21 mouse cellular contexts compared by ENCODE assay signal in genomic region chr9:47134479-47134878, GRCm38 (mm10).
A peak's percentile ranks its signal among the peaks of the same experiment; 100 is the strongest.
DNase-seq lines count a peak whose midpoint lies in the region; ATAC-seq lines count a peak whose summit lies in the region.
"Had no signal": no experiment of that assay in that cellular context is flagged by ENCODE, and none has a peak within 500 bp of the region (broad histone marks: within the 10 kb centered on the region; RNA-seq: fewer than 3 reads in every experiment).

No protein-coding gene starts in this region.

- H3K4me1 ChIP-seq in liver, embryonic 12.5 days: peaks cover 39% of the 10 kb centered on the region
- no peaks in the 10 kb centered on the region; the same call in 1 of the 2 replicates for H3K4me1 ChIP-seq in liver, embryonic 16.5 days (ENCODE audit: control insufficient read depth, low read depth, low read length)
- H3K4me1 ChIP-seq in hindbrain, embryonic 12.5 days: no peaks in the 10 kb centered on the region
- H3K4me1 ChIP-seq: embryonic facial prominence, embryonic 15.5 days; forebrain, embryonic 10.5 days; hindbrain, embryonic 13.5 days had no signal

- peak; percentile 48; the same call in 1 of the 2 replicates for ATAC-seq in liver, embryonic 12.5 days
- no peak for ATAC-seq in liver, embryonic 16.5 days (ENCODE audit: low read depth)
- ATAC-seq in hindbrain, embryonic 12.5 days (ENCODE audit: low FRiP score): no peak
- ATAC-seq: forebrain, embryonic 14.5 days; hindbrain, postnatal 0 days had no signal

- no peak overlapping the region for H3K4me3 ChIP-seq in liver, embryonic 12.5 days
- H3K4me3 ChIP-seq in liver, embryonic 16.5 days (ENCODE audit: low read depth, low read length): no peak overlapping the region
- H3K4me3 ChIP-seq in hindbrain, embryonic 12.5 days: no peak overlapping the region
- H3K4me3 ChIP-seq: embryonic facial prominence, embryonic 15.5 days; forebrain, embryonic 10.5 days; gastrocnemius, adult 2 months; heart, adult 2 months; heart, embryonic 12.5 days; hindbrain, embryonic 13.5 days had no signal

- H3K9me3 ChIP-seq in liver, embryonic 12.5 days (replicated peaks): no peaks in the 10 kb centered on the region
- no peaks in the 10 kb centered on the region for H3K9me3 ChIP-seq in liver, embryonic 16.5 days (replicated peaks; ENCODE audit: control insufficient read depth, low read length)
- H3K9me3 ChIP-seq in hindbrain, embryonic 12.5 days (replicated peaks): no peaks in the 10 kb centered on the region
- H3K9me3 ChIP-seq: embryonic facial prominence, embryonic 15.5 days; forebrain, embryonic 10.5 days; heart, embryonic 12.5 days; hindbrain, embryonic 13.5 days had no signal

- DNase-seq in MEL-GATA-1-ER (ENCODE audit: extremely low read depth, low read depth): peak; percentile 44
- peak; percentile 2 for DNase-seq in c-Kit-positive CD71-negative TER-119-negative erythroid progenitor cells, embryonic 14.5 days (ENCODE audit: low read depth)
- no peak for DNase-seq in gastrocnemius, postnatal 10 days
- DNase-seq in gastrocnemius, postnatal 25 days: no peak
- DNase-seq: adrenal gland, postnatal 10 days; cerebellum, adult 11 months; cerebellum, adult 8-10 months; cerebellum, postnatal 14 days; embryo, embryonic 11 days; gastrocnemius, adult 2 months; heart, adult 2 months; heart, postnatal 36 days had no signal

- WGBS in liver, embryonic 12.5 days (ENCODE audit: insufficient replicate concordance): 63% methylated on average over 4 of the region's 4 CpGs
- WGBS in liver, embryonic 16.5 days (ENCODE audit: insufficient replicate concordance): 47% methylated on average over 4 of the region's 4 CpGs
- WGBS in hindbrain, embryonic 12.5 days: 83% methylated on average over 4 of the region's 4 CpGs

- H3K36me3 ChIP-seq in liver, embryonic 12.5 days: no peaks in the 10 kb centered on the region
- H3K36me3 ChIP-seq in liver, embryonic 16.5 days (ENCODE audit: control insufficient read depth, insufficient read depth): no peaks in the 10 kb centered on the region
- H3K36me3 ChIP-seq in hindbrain, embryonic 12.5 days: no peaks in the 10 kb centered on the region
- H3K36me3 ChIP-seq: embryonic facial prominence, embryonic 15.5 days; forebrain, embryonic 10.5 days; heart, embryonic 12.5 days; hindbrain, embryonic 13.5 days had no signal

- H3K27ac ChIP-seq in liver, embryonic 12.5 days: peak overlapping the region; percentile 61
- H3K27ac ChIP-seq in liver, embryonic 16.5 days (ENCODE audit: low read length): no peak overlapping the region
- H3K27ac ChIP-seq in hindbrain, embryonic 12.5 days: no peak overlapping the region
- H3K27ac ChIP-seq: embryonic facial prominence, embryonic 15.5 days; forebrain, embryonic 10.5 days; gastrocnemius, adult 2 months; heart, adult 2 months; hindbrain, embryonic 13.5 days; hindbrain, postnatal 0 days had no signal

- H3K27me3 ChIP-seq in liver, embryonic 12.5 days (replicated peaks): no peaks in the 10 kb centered on the region
- no peaks in the 10 kb centered on the region for H3K27me3 ChIP-seq in liver, embryonic 16.5 days (ENCODE audit: control insufficient read depth, insufficient read depth, low read depth, low read length)
- no peaks in the 10 kb centered on the region for H3K27me3 ChIP-seq in hindbrain, embryonic 12.5 days
- H3K27me3 ChIP-seq: embryonic facial prominence, embryonic 15.5 days; heart, embryonic 12.5 days; hindbrain, embryonic 13.5 days had no signal

- H3K4me2 ChIP-seq in liver, embryonic 12.5 days: peak overlapping the region; percentile 58
- 0 out of 2 replicates have a peak overlapping the region, but pooled peaks have one; percentile 14 for H3K4me2 ChIP-seq in liver, embryonic 16.5 days (ENCODE audit: low read depth, low read length)
- H3K4me2 ChIP-seq in hindbrain, embryonic 12.5 days (replicated peaks): no peak overlapping the region
- H3K4me2 ChIP-seq: embryonic facial prominence, embryonic 15.5 days; heart, embryonic 12.5 days; hindbrain, embryonic 13.5 days had no signal

- no peak overlapping the region for H3K9ac ChIP-seq in liver, embryonic 12.5 days
- H3K9ac ChIP-seq in liver, embryonic 16.5 days (ENCODE audit: low read depth, low read length): no peak overlapping the region
- H3K9ac ChIP-seq in hindbrain, embryonic 12.5 days: no peak overlapping the region
- H3K9ac ChIP-seq: embryonic facial prominence, embryonic 15.5 days; heart, embryonic 12.5 days; hindbrain, embryonic 13.5 days had no signal

Comparison
In these comparisons a context has a peak if more than half of its experiments do, and no peak if none do; other contexts are left out.
1. DNase-seq: peak in MEL-GATA-1-ER (single experiment) and c-Kit-positive CD71-negative TER-119-negative erythroid progenitor cells, embryonic 14.5 days (single experiment); none in gastrocnemius, postnatal 10 days (single experiment) and gastrocnemius, postnatal 25 days (single experiment).